Mouse (Mus musculus): ENCODE results near the gene Immp2l. TPM values are rescaled to one million over a fixed set of nuclear protein-coding genes. Genes with fewer than 3 reads are reported as not detected.

The Immp2l gene
- polyA plus RNA-seq, 1 experiment, result 14.8 TPM

GRCm38 (mm10) chr12:41089931-41090366 is 66.1 kb downstream of the Immp2l start:
- H3K36me3 ChIP-seq (ENCODE audit: control insufficient read depth, insufficient read depth, low read length), result no peaks in the 10 kb centered on the region
- WGBS, result 78% methylated on average over 5 of the region's 5 CpGs
- H3K4me3 ChIP-seq (ENCODE audit: insufficient read depth, low read depth, low read length), result no peak overlapping the region
- no peak for DNase-seq
- no peaks in the 10 kb centered on the region for H3K27me3 ChIP-seq (replicated peaks; ENCODE audit: control insufficient read depth, insufficient read depth, low read length)
- H3K27ac ChIP-seq (ENCODE audit: insufficient read depth, low read depth, low read length), result no peak overlapping the region
- TF ChIP-seq POLR2A (IDR thresholded peaks at IDR 0.05; ENCODE audit: low read depth, low read length) (no peak), CTCF (conservative IDR thresholded peaks at IDR 0.05; ENCODE audit: insufficient read depth, insufficient read length, low read depth, low read length) (no peak)
- no peaks in the 10 kb centered on the region for H3K4me1 ChIP-seq (ENCODE audit: control insufficient read depth, insufficient read depth, low read length)

- DNase-seq, result no peak
- no peaks in the 10 kb centered on the region for H3K27me3 ChIP-seq (replicated peaks; ENCODE audit: control insufficient read depth, insufficient read depth, low read length)
- H3K36me3 ChIP-seq (ENCODE audit: control insufficient read depth, insufficient read depth, low read length), result no peaks in the 10 kb centered on the region
- WGBS, result 84% methylated on average over 2 of the region's 2 CpGs
- no peaks in the 10 kb centered on the region for H3K4me1 ChIP-seq (ENCODE audit: control insufficient read depth, insufficient read depth, low read length)
- no peak overlapping the region for H3K4me3 ChIP-seq (ENCODE audit: insufficient read depth, low read depth, low read length)
- no peak overlapping the region for H3K27ac ChIP-seq (ENCODE audit: insufficient read depth, low read depth, low read length)
- TF ChIP-seq CTCF (conservative IDR thresholded peaks at IDR 0.05; ENCODE audit: insufficient read depth, insufficient read length, low read depth, low read length), result no peak
- TF ChIP-seq POLR2A (IDR thresholded peaks at IDR 0.05; ENCODE audit: low read depth, low read length), result no peak
These were observed 66.9 kb downstream of the Immp2l start for GRCm38 (mm10) chr12:41090771-41091170.

DNA sequence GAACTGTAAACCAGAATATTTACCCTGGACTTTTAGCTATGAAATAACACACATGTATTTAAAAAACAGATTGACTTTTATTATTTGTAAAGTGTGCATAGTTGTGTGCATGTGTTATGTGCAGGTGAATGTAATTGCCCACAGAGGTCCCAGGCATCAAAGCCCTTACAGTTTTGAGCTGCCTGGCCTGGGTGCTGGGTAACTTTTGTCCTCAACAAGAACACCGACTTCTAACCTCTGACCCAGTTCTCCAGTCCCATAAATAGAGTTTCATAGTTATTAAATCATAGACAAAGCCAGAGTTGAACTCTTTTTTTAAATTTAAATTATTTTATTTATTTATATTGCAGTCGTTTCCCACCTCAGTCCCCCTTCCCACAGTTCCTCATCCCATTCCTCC is 67.4 kb downstream of the Immp2l start:
- H3K36me3 ChIP-seq (ENCODE audit: control insufficient read depth, insufficient read depth, low read length), result no peaks in the 10 kb centered on the region
- H3K4me1 ChIP-seq (ENCODE audit: control insufficient read depth, insufficient read depth, low read length), result no peaks in the 10 kb centered on the region
- DNase-seq, result no peak
- H3K27me3 ChIP-seq (replicated peaks; ENCODE audit: control insufficient read depth, insufficient read depth, low read length), result no peaks in the 10 kb centered on the region
- H3K27ac ChIP-seq (ENCODE audit: insufficient read depth, low read depth, low read length), result no peak overlapping the region
- no peak for TF ChIP-seq POLR2A (IDR thresholded peaks at IDR 0.05; ENCODE audit: low read depth, low read length)
- no peak for TF ChIP-seq CTCF (conservative IDR thresholded peaks at IDR 0.05; ENCODE audit: insufficient read depth, insufficient read length, low read depth, low read length)
- H3K4me3 ChIP-seq (ENCODE audit: insufficient read depth, low read depth, low read length), result no peak overlapping the region
- 74% methylated on average over 2 of the region's 2 CpGs for WGBS

GRCm38 (mm10) chr12:41096045-41096444 is 72.2 kb downstream of the Immp2l start:
- Histone ChIP-seq H3K36me3 (ENCODE audit: control insufficient read depth, insufficient read depth, low read length) (no peaks in the 10 kb centered on the region), H3K4me1 (ENCODE audit: control insufficient read depth, insufficient read depth, low read length) (no peaks in the 10 kb centered on the region), H3K27ac (ENCODE audit: insufficient read depth, low read depth, low read length) (no peak overlapping the region), H3K4me3 (ENCODE audit: insufficient read depth, low read depth, low read length) (no peak overlapping the region), H3K27me3 (replicated peaks; ENCODE audit: control insufficient read depth, insufficient read depth, low read length) (no peaks in the 10 kb centered on the region)
- no peak for DNase-seq
- no peak for TF ChIP-seq CTCF (conservative IDR thresholded peaks at IDR 0.05; ENCODE audit: insufficient read depth, insufficient read length, low read depth, low read length)
- TF ChIP-seq POLR2A (IDR thresholded peaks at IDR 0.05; ENCODE audit: low read depth, low read length), result no peak
- 53% methylated on average over 4 of the region's 4 CpGs for WGBS

DNA sequence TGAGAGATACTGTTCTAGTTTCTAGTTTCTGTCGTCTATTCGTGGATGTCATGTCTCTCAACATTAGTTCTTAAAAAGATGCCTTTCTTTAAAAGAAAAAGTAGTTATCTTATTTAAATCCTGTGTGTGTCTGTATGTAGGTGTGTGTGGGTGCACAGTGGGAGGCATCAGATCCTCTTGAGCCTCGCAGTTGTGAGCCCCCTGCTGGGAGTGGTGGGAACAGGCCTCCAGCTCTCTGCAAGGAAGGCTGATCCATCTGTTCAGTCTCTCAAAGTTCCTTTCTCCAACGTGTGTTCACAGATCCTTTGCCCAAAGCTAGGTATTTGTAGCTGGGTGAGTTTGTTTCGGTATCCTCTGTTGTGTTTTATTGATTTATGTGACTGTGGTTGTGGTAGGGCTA is 73.5 kb downstream of the Immp2l start:
- H3K27me3 ChIP-seq (replicated peaks; ENCODE audit: control insufficient read depth, insufficient read depth, low read length), result no peaks in the 10 kb centered on the region
- H3K4me3 ChIP-seq (ENCODE audit: insufficient read depth, low read depth, low read length), result no peak overlapping the region
- H3K4me1 ChIP-seq (ENCODE audit: control insufficient read depth, insufficient read depth, low read length), result no peaks in the 10 kb centered on the region
- TF ChIP-seq POLR2A (IDR thresholded peaks at IDR 0.05; ENCODE audit: low read depth, low read length), result no peak
- TF ChIP-seq CTCF (conservative IDR thresholded peaks at IDR 0.05; ENCODE audit: insufficient read depth, insufficient read length, low read depth, low read length), result peak; percentile 80
- H3K27ac ChIP-seq (ENCODE audit: insufficient read depth, low read depth, low read length), result no peak overlapping the region
- H3K36me3 ChIP-seq (ENCODE audit: control insufficient read depth, insufficient read depth, low read length), result no peaks in the 10 kb centered on the region
- peak; percentile 24 for DNase-seq
- 43% methylated on average over 5 of the region's 5 CpGs for WGBS

- no peak overlapping the region for H3K27ac ChIP-seq (ENCODE audit: insufficient read depth, low read depth, low read length)
- WGBS, result 77% methylated on average over 2 of the region's 2 CpGs
- H3K36me3 ChIP-seq (ENCODE audit: control insufficient read depth, insufficient read depth, low read length), result no peaks in the 10 kb centered on the region
- no peak for TF ChIP-seq POLR2A (IDR thresholded peaks at IDR 0.05; ENCODE audit: low read depth, low read length)
- TF ChIP-seq CTCF (conservative IDR thresholded peaks at IDR 0.05; ENCODE audit: insufficient read depth, insufficient read length, low read depth, low read length), result no peak
- H3K27me3 ChIP-seq (replicated peaks; ENCODE audit: control insufficient read depth, insufficient read depth, low read length), result no peaks in the 10 kb centered on the region
- H3K4me1 ChIP-seq (ENCODE audit: control insufficient read depth, insufficient read depth, low read length), result no peaks in the 10 kb centered on the region
- H3K4me3 ChIP-seq (ENCODE audit: insufficient read depth, low read depth, low read length), result no peak overlapping the region
- DNase-seq, result no peak
These were observed 85.1 kb downstream of the Immp2l start for GRCm38 (mm10) chr12:41109011-41109410.

- H3K27me3 ChIP-seq (replicated peaks; ENCODE audit: control insufficient read depth, insufficient read depth, low read length), result no peaks in the 10 kb centered on the region
- WGBS, result 52% methylated on average over 1 of the region's 1 CpGs
- DNase-seq, result peak; percentile 25
These were observed 87.6 kb downstream of the Immp2l start for GRCm38 (mm10) chr12:41111456-41111855.

More at GRCm38 (mm10) chr12:41111456-41111855, 87.6 kb downstream of the Immp2l start:
- no peak overlapping the region for H3K4me3 ChIP-seq (ENCODE audit: insufficient read depth, low read depth, low read length)
- H3K36me3 ChIP-seq (ENCODE audit: control insufficient read depth, insufficient read depth, low read length), result no peaks in the 10 kb centered on the region
- no peak for TF ChIP-seq POLR2A (IDR thresholded peaks at IDR 0.05; ENCODE audit: low read depth, low read length)
- no peak for TF ChIP-seq CTCF (conservative IDR thresholded peaks at IDR 0.05; ENCODE audit: insufficient read depth, insufficient read length, low read depth, low read length)
- no peaks in the 10 kb centered on the region for H3K4me1 ChIP-seq (ENCODE audit: control insufficient read depth, insufficient read depth, low read length)
- no peak overlapping the region for H3K27ac ChIP-seq (ENCODE audit: insufficient read depth, low read depth, low read length)

Measured in kidney, adult 2 months (tissue).